Mouse (Mus musculus): ENCODE measurements at regions not wholly inside any gene's neighbourhood (a gene's known extent, or its start where the extent isn't known, plus 50 kb on each side); places are given as distances from the start of the nearest gene placed in this dataset.

- no peak overlapping the region for H3K4me2 ChIP-seq (ENCODE audit: low read depth, low read length)
- H3K4me3 ChIP-seq (ENCODE audit: low read depth, low read length): no peak overlapping the region
- no peak for TF ChIP-seq CTCF (IDR thresholded peaks at IDR 0.05; ENCODE audit: low read depth)
- no peak for TF ChIP-seq EP300 (IDR thresholded peaks at IDR 0.05; ENCODE audit: low read depth)
- no peaks in the 10 kb centered on the region for H3K36me3 ChIP-seq (replicated peaks; ENCODE audit: control insufficient read depth, insufficient read depth, low read length)
- 55% methylated on average over 4 of the region's 4 CpGs for WGBS
- H3K27ac ChIP-seq (ENCODE audit: low read depth): no peak overlapping the region
- DNase-seq (ENCODE audit: low spot score): no peak
- ATAC-seq (ENCODE audit: insufficient read depth, low read depth): no peak
- H3K9me3 ChIP-seq (replicated peaks; ENCODE audit: control insufficient read depth, low read length): no peaks in the 10 kb centered on the region
- H3K27me3 ChIP-seq (ENCODE audit: control insufficient read depth, insufficient read depth, low read length): no peaks in the 10 kb centered on the region
- no peak overlapping the region for H3K9ac ChIP-seq (replicated peaks; ENCODE audit: low read depth, low read length)
- no peaks in the 10 kb centered on the region for H3K4me1 ChIP-seq (ENCODE audit: control insufficient read depth, insufficient read depth)
Measured at GRCm38 (mm10) chr10:39273426-39273825, 95.2 kb upstream of the Fyn start.

GRCm38 (mm10) chr10:39272387-39272949 is 96.2 kb upstream of the Fyn start:
- TF ChIP-seq CTCF (IDR thresholded peaks at IDR 0.05; ENCODE audit: low read depth): no peak
- no peak for TF ChIP-seq EP300 (IDR thresholded peaks at IDR 0.05; ENCODE audit: low read depth)
- 82% methylated on average over 6 of the region's 6 CpGs for WGBS

GRCm38 (mm10) chr10:39270406-39270805 is 98.2 kb upstream of the Fyn start:
- no peaks in the 10 kb centered on the region for H3K9me3 ChIP-seq (replicated peaks; ENCODE audit: control insufficient read depth, low read length)
- no peaks in the 10 kb centered on the region for H3K27me3 ChIP-seq (ENCODE audit: control insufficient read depth, insufficient read depth, low read length)
- TF ChIP-seq EP300 (IDR thresholded peaks at IDR 0.05; ENCODE audit: low read depth) (no peak), CTCF (IDR thresholded peaks at IDR 0.05; ENCODE audit: low read depth) (no peak)
- no peak overlapping the region for H3K27ac ChIP-seq (ENCODE audit: low read depth)
- no peak overlapping the region for H3K9ac ChIP-seq (replicated peaks; ENCODE audit: low read depth, low read length)
- 72% methylated on average over 3 of the region's 3 CpGs for WGBS
- no peak for ATAC-seq (ENCODE audit: insufficient read depth, low read depth)
- no peaks in the 10 kb centered on the region for H3K36me3 ChIP-seq (replicated peaks; ENCODE audit: control insufficient read depth, insufficient read depth, low read length)
- H3K4me1 ChIP-seq (ENCODE audit: control insufficient read depth, insufficient read depth): peaks cover 7% of the 10 kb centered on the region; the same call in 1 of the 2 replicates
- H3K4me3 ChIP-seq (ENCODE audit: low read depth, low read length): no peak overlapping the region
- no peak overlapping the region for H3K4me2 ChIP-seq (ENCODE audit: low read depth, low read length)
- DNase-seq (ENCODE audit: low spot score): no peak

More at GRCm38 (mm10) chr10:39272387-39272949, 96.2 kb upstream of the Fyn start:
- Histone ChIP-seq H3K4me3 (ENCODE audit: low read depth, low read length) (no peak overlapping the region), H3K4me1 (ENCODE audit: control insufficient read depth, insufficient read depth) (no peaks in the 10 kb centered on the region), H3K27ac (ENCODE audit: low read depth) (no peak overlapping the region), H3K4me2 (ENCODE audit: low read depth, low read length) (no peak overlapping the region), H3K9me3 (replicated peaks; ENCODE audit: control insufficient read depth, low read length) (no peaks in the 10 kb centered on the region), H3K9ac (replicated peaks; ENCODE audit: low read depth, low read length) (no peak overlapping the region), H3K36me3 (replicated peaks; ENCODE audit: control insufficient read depth, insufficient read depth, low read length) (no peaks in the 10 kb centered on the region), H3K27me3 (ENCODE audit: control insufficient read depth, insufficient read depth, low read length) (no peaks in the 10 kb centered on the region)
- DNase-seq (ENCODE audit: low spot score) (no peak), ATAC-seq (ENCODE audit: insufficient read depth, low read depth) (no peak)

GRCm38 (mm10) chr10:39267236-39267635 is 101.4 kb upstream of the Fyn start:
- no peaks in the 10 kb centered on the region for H3K27me3 ChIP-seq (ENCODE audit: control insufficient read depth, insufficient read depth, low read length)
- H3K4me3 ChIP-seq (ENCODE audit: low read depth, low read length): no peak overlapping the region
- H3K4me2 ChIP-seq (ENCODE audit: low read depth, low read length): no peak overlapping the region
- TF ChIP-seq EP300 (IDR thresholded peaks at IDR 0.05; ENCODE audit: low read depth) (no peak), CTCF (IDR thresholded peaks at IDR 0.05; ENCODE audit: low read depth) (no peak)
- 90% methylated on average over 6 of the region's 6 CpGs for WGBS
- no peak for DNase-seq (ENCODE audit: low spot score)
- no peak overlapping the region for H3K9ac ChIP-seq (replicated peaks; ENCODE audit: low read depth, low read length)
- no peaks in the 10 kb centered on the region for H3K36me3 ChIP-seq (replicated peaks; ENCODE audit: control insufficient read depth, insufficient read depth, low read length)
- no peak overlapping the region for H3K27ac ChIP-seq (ENCODE audit: low read depth)
- ATAC-seq (ENCODE audit: insufficient read depth, low read depth): no peak
- H3K9me3 ChIP-seq (replicated peaks; ENCODE audit: control insufficient read depth, low read length): no peaks in the 10 kb centered on the region
- H3K4me1 ChIP-seq (ENCODE audit: control insufficient read depth, insufficient read depth): peaks cover 21% of the 10 kb centered on the region

GRCm38 (mm10) chr10:39266482-39266881 is 102.2 kb upstream of the Fyn start:
- Histone ChIP-seq H3K27ac (ENCODE audit: low read depth) (peak overlapping the region; percentile 71), H3K9me3 (replicated peaks; ENCODE audit: control insufficient read depth, low read length) (no peaks in the 10 kb centered on the region), H3K27me3 (ENCODE audit: control insufficient read depth, insufficient read depth, low read length) (no peaks in the 10 kb centered on the region), H3K9ac (replicated peaks; ENCODE audit: low read depth, low read length) (no peak overlapping the region), H3K4me3 (ENCODE audit: low read depth, low read length) (no peak overlapping the region), H3K4me2 (ENCODE audit: low read depth, low read length) (peak overlapping the region; percentile 26; the same call in 1 of the 2 replicates), H3K4me1 (ENCODE audit: control insufficient read depth, insufficient read depth) (peaks cover 21% of the 10 kb centered on the region), H3K36me3 (replicated peaks; ENCODE audit: control insufficient read depth, insufficient read depth, low read length) (no peaks in the 10 kb centered on the region)
- peak; percentile 93 for DNase-seq (ENCODE audit: low spot score)
- TF ChIP-seq EP300 (IDR thresholded peaks at IDR 0.05; ENCODE audit: low read depth) (no peak), CTCF (IDR thresholded peaks at IDR 0.05; ENCODE audit: low read depth) (no peak)
- 30% methylated on average over 5 of the region's 5 CpGs for WGBS
- ATAC-seq (ENCODE audit: insufficient read depth, low read depth): peak; percentile 88

GRCm38 (mm10) chr10:39262466-39262865 is 98.9 kb upstream of the Ccn6 start:
- Histone ChIP-seq H3K27ac (ENCODE audit: low read depth) (peak overlapping the region; percentile 38; the same call in 1 of the 2 replicates), H3K4me3 (ENCODE audit: low read depth, low read length) (no peak overlapping the region), H3K27me3 (ENCODE audit: control insufficient read depth, insufficient read depth, low read length) (no peaks in the 10 kb centered on the region), H3K4me1 (ENCODE audit: control insufficient read depth, insufficient read depth) (peaks cover 21% of the 10 kb centered on the region), H3K9me3 (replicated peaks; ENCODE audit: control insufficient read depth, low read length) (no peaks in the 10 kb centered on the region), H3K36me3 (replicated peaks; ENCODE audit: control insufficient read depth, insufficient read depth, low read length) (no peaks in the 10 kb centered on the region), H3K4me2 (ENCODE audit: low read depth, low read length) (no peak overlapping the region), H3K9ac (replicated peaks; ENCODE audit: low read depth, low read length) (0 out of 2 replicates have a peak overlapping the region, but pooled peaks have one; percentile 25)
- WGBS: 17% methylated on average over 7 of the region's 7 CpGs
- ATAC-seq (ENCODE audit: insufficient read depth, low read depth) (no peak), DNase-seq (ENCODE audit: low spot score) (no peak)
- TF ChIP-seq EP300 (IDR thresholded peaks at IDR 0.05; ENCODE audit: low read depth): no peak
- no peak for TF ChIP-seq CTCF (IDR thresholded peaks at IDR 0.05; ENCODE audit: low read depth)

All from heart, postnatal 0 days (tissue).